Mouse (Mus musculus): ENCODE results near the gene Parp11.

GRCm38 (mm10) chr6:127530206-127530605, 83.6 kb downstream of the Parp11 start:
- no peak for TF ChIP-seq CTCF (IDR thresholded peaks at IDR 0.05; ENCODE audit: extremely low read depth, insufficient read depth, insufficient read length, insufficient replicate concordance)
- TF ChIP-seq POLR2A (IDR thresholded peaks at IDR 0.05; ENCODE audit: low read depth, low read length): no peak

Data from spleen, adult 2 months (tissue).